Mouse (Mus musculus) midbrain, embryonic 13.5 days (tissue): ENCODE data around the gene Primpol. TPM values are rescaled to one million over a fixed set of nuclear protein-coding genes. Genes with fewer than 3 reads are reported as not detected.
A peak's percentile ranks its signal among the peaks of the same experiment; 100 is the strongest.

Experiments
- ATAC-seq: fragments of 200-750 bp; cut with Nextera tagmentation; 2 replicates; pipeline ENCODE4 v1.8.0; 2017; ENCODE audit warnings: mild to moderate bottlenecking, moderate TSS enrichment, moderate library complexity
- H3K27ac ChIP-seq: fragments of 300-500 bp; sonication (generic); 2 replicates; pipeline ENCODE4 v1.5.1; 2015; ENCODE audit warnings: inconsistent platforms, mild to moderate bottlenecking, moderate library complexity
- H3K27me3 ChIP-seq: fragments of 300-500 bp; sonication (generic); 2 replicates; pipeline ENCODE4 v1.6.1; 2015; ENCODE audit warnings: mild to moderate bottlenecking, inconsistent platforms
- H3K36me3 ChIP-seq: fragments of 300-500 bp; sonication (generic); 2 replicates; pipeline ENCODE4 v1.6.1; 2015; ENCODE audit warnings: mild to moderate bottlenecking, inconsistent platforms
- H3K4me1 ChIP-seq: fragments of 300-500 bp; sonication (generic); replicated peaks from 2 replicates; pipeline ENCODE4 v1.6.1; 2015; ENCODE audit warnings: inconsistent platforms
- H3K4me2 ChIP-seq: fragments of 300-500 bp; sonication (generic); replicated peaks from 2 replicates; pipeline ENCODE4 v1.6.1; 2015; ENCODE audit warnings: moderate library complexity, mild to moderate bottlenecking, inconsistent platforms
- H3K4me3 ChIP-seq: fragments of 300-500 bp; sonication (generic); replicated peaks from 2 replicates; pipeline ENCODE4 v1.5.1; 2015; ENCODE audit warnings: mild to moderate bottlenecking, inconsistent platforms
- H3K9ac ChIP-seq: fragments of 300-500 bp; sonication (generic); replicated peaks from 2 replicates; pipeline ENCODE4 v1.6.1; 2015; ENCODE audit warnings: mild to moderate bottlenecking, inconsistent platforms
- H3K9me3 ChIP-seq: fragments of 300-500 bp; sonication (generic); 2 replicates; pipeline ENCODE4 v1.6.1; 2016; ENCODE audit warnings: mild to moderate bottlenecking, inconsistent platforms
- WGBS: fragments of 180-500 bp; shearing (Covaris S2); methylation state at CpG from one replicate; pipeline ENCODE4 v1.1.7; 2015; 5-methylcytosine and 5-hydroxymethylcytosine counted together
- polyA plus RNA-seq: library from polyadenylated mRNA; unstranded; fragments of >200 nt; fragmentation: Nextera tagmentation; extraction: Ambion mirVana; gene quantifications from 2 replicates; pipeline ENCODE4 v1.2.1, GENCODE M21; 2015

Gene Primpol
- polyA plus RNA-seq, 1 experiment from 2014 or later, result 9.3 TPM

DNA sequence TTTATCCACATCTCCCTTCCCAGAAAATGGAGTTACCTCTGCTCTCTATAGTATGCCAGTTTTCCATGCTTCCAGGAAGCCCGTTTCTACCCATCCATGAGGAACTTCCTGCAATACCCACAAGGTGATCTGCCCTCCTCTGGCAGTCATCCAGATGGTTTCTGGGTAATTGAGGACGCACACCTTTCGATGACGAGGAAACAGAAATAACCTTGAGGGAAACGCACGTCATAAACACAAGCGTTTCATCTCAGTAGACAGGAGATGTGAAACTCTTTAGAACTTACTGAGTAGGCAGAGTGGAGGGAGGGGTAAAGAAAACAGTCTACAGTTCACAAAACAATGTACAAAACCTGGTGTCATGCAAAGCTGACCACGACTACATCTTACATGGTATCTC, 67.0 kb downstream of the Primpol start:
- no peak for ATAC-seq
- Histone ChIP-seq H3K27ac (no peak overlapping the region), H3K9me3 (no peaks in the 10 kb centered on the region), H3K36me3 (no peaks in the 10 kb centered on the region), H3K4me3 (no peak overlapping the region), H3K4me1 (peaks cover 13% of the 10 kb centered on the region), H3K9ac (no peak overlapping the region), H3K27me3 (no peaks in the 10 kb centered on the region), H3K4me2 (no peak overlapping the region)
- WGBS, result 89% methylated on average over 8 of the region's 8 CpGs

DNA sequence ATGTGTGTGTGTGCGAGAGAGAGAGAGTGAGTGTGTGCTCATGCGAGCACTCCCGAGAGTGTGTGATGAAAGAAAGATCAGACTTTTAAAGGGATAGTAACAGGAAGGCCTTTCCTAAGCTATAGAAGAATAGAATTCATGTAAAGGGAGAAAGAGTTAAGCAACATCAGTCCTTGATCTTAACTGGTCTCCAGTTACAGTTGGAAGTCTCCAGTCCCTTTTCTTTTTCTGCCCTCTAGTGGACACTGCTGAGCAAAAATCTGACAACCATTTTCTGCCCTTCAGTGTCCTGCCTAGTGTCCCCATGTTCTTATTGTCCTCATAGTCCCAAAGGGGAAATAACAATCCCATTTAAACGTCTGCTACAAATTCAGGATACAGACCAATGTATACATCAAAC, 69.8 kb downstream of the Primpol start:
- H3K27ac ChIP-seq, result no peak overlapping the region

DNA sequence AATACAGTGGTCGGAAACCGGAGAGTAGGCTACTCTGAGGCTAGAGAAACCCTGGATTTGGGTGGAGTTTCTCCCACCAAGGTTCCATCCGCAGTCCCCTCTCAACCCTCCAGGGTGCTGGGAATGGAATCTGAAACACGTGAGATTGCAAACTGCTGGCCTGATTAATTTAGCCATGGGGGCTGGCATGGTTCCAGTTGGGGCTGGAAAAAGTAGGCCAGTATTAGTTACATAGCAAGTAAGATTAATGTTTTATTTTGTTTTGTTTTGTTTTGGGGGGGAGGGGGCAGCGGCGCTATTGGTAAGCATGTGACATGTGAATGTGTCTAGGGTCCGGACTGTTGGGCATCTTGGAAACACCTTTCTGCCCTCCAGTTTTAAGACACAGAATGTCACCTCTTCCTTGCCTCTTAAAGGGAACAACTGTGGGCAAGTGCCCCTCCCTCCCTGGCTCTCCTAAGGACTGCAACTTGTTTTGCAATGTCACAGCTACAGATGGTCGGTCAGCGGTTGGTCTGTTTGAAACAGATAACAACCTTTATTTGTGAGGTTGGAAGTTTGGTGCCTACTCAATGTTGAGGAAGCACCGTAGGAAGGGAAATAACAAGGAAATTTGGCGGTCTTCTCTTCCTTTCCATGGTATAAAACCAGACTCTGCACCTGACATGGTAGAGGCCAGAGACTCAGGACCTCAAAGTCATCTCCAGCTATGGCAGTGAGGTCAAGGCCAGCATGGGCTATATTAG, 70.4 kb downstream of the Primpol start:
- ATAC-seq, result no peak
- Histone ChIP-seq H3K9ac (no peak overlapping the region), H3K4me3 (no peak overlapping the region), H3K4me1 (0 out of 2 replicates have a peak, but pooled peaks cover 3% of the 10 kb centered on the region), H3K9me3 (no peaks in the 10 kb centered on the region), H3K27ac (no peak overlapping the region), H3K27me3 (no peaks in the 10 kb centered on the region), H3K4me2 (no peak overlapping the region), H3K36me3 (no peaks in the 10 kb centered on the region)
- 81% methylated on average over 11 of the region's 11 CpGs for WGBS

More for the DNA sequence above, 69.8 kb downstream of the Primpol start:
- peaks cover 5% of the 10 kb centered on the region for H3K4me1 ChIP-seq
- H3K9ac ChIP-seq, result no peak overlapping the region
- H3K27me3 ChIP-seq, result no peaks in the 10 kb centered on the region
- H3K4me2 ChIP-seq, result no peak overlapping the region
- H3K36me3 ChIP-seq, result no peaks in the 10 kb centered on the region
- 50% methylated on average over 4 of the region's 4 CpGs for WGBS
- H3K9me3 ChIP-seq, result no peaks in the 10 kb centered on the region
- no peak for ATAC-seq
- no peak overlapping the region for H3K4me3 ChIP-seq

DNA sequence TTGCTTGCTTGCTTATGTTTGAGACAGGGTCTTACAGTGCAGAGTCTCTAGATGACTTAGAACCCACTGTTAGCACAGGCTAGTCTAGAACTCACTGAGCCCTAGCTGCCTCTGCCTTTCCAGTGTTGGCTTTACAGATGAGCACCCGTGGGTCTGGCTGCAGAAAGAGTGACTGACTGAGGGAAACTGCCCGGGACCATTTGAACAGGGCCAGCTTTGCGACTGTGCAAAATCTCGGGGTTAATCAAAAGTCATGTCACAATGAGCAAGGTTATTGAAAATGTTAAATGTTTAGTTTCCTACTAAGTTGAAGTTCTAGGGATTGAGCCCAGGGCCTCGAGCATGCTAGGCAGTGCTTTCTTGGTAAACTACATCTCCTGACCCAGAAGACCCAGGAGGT, 71.2 kb downstream of the Primpol start:
- no peaks in the 10 kb centered on the region for H3K9me3 ChIP-seq
- H3K36me3 ChIP-seq, result no peaks in the 10 kb centered on the region
- H3K4me3 ChIP-seq, result no peak overlapping the region
- no peaks in the 10 kb centered on the region for H3K4me1 ChIP-seq
- H3K27ac ChIP-seq, result no peak overlapping the region
- H3K27me3 ChIP-seq, result no peaks in the 10 kb centered on the region
- H3K9ac ChIP-seq, result no peak overlapping the region
- ATAC-seq, result no peak
- H3K4me2 ChIP-seq, result no peak overlapping the region
- 90% methylated on average over 5 of the region's 5 CpGs for WGBS

DNA sequence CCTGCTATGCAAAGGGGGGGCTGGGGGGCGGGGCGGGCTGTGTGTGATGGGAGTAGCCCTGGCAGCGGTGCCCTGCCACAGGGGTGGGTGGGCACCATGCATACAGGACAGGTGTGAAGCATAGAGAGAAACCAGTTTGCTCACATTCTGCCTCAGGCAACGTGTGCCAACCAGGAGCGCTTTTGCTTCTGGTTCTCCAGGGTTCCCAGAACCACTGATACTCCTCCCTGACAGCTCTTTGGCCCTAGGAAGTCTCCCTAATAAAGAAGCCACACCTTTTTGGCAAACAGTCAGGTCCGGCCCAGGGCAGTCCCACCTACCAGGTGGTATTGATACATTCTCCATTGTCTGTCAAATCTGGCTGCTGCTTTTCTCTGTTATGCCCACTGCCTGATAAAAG, 73.3 kb downstream of the Primpol start:
- no peaks in the 10 kb centered on the region for H3K36me3 ChIP-seq
- no peaks in the 10 kb centered on the region for H3K27me3 ChIP-seq
- no peak overlapping the region for H3K9ac ChIP-seq
- 78% methylated on average over 6 of the region's 6 CpGs for WGBS
- no peak overlapping the region for H3K27ac ChIP-seq
- H3K9me3 ChIP-seq, result no peaks in the 10 kb centered on the region
- H3K4me1 ChIP-seq, result no peaks in the 10 kb centered on the region; the same call in 1 of the 2 replicates
- H3K4me3 ChIP-seq, result no peak overlapping the region
- ATAC-seq, result no peak
- no peak overlapping the region for H3K4me2 ChIP-seq

DNA sequence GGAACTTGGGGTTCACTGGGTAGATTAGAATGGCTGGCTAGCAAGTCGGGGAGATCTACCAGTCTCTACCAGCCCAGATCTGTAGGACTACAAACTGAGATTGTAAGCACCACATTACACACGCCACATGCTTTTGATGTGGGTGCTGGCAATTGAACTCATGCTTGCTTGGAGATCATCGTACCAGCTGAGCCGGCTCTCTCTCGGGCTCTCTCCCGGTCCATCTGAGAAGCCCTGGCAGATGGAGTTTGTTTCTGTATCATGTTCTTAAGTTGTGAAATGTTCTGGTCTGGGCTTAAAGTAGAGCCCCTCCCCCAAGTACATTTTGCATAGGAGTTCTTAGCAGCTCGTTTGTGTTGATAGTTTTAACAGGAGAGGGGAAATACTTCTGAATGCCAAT, 73.8 kb downstream of the Primpol start:
- 88% methylated on average over 7 of the region's 7 CpGs for WGBS
- no peak overlapping the region for H3K4me3 ChIP-seq
- no peaks in the 10 kb centered on the region for H3K27me3 ChIP-seq
- no peaks in the 10 kb centered on the region; the same call in 1 of the 2 replicates for H3K4me1 ChIP-seq
- no peak for ATAC-seq
- no peak overlapping the region for H3K9ac ChIP-seq
- H3K36me3 ChIP-seq, result no peaks in the 10 kb centered on the region
- H3K9me3 ChIP-seq, result no peaks in the 10 kb centered on the region
- no peak overlapping the region for H3K27ac ChIP-seq
- no peak overlapping the region for H3K4me2 ChIP-seq

DNA sequence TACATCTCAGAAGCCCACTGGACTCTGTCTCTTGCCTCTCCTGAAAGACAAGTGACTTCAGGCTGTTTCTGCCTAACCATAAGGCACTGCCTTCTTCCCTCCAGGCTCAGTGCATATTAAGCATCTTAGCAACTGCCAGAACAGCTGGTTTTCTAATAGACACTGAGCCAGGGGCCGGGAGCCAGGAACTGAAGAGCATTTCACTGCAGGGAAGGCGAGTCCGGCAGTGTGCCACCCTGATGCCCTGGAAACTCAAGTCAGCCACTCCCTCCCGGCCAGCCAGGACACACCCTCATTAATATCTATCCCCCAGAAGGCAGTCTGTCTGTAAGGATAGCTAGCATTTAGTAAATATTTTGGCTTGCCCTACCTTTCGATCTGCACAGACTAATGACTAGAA, 77.3 kb downstream of the Primpol start:
- no peak for ATAC-seq

DNA sequence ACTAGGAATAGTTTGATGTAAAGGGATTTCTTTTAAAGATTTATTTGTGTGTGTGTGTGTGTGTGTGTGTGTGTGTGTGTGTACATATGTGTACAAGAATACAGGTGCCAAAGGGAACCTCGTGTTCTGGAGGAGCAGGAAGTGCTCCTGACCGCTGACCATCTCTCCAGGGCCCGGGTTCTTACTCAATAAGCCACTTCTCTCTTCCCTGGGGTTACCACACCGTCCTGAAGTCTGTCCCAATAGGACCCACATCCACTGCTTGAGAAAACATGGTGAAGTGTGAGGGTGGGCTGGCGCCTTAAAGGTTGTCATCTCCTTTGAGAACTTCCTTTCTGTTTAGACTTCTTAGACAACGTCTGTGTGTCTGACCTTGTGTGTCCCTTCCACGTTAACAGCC, 83.1 kb downstream of the Primpol start:
- no peak for ATAC-seq
- 91% methylated on average over 7 of the region's 7 CpGs for WGBS
- H3K36me3 ChIP-seq, result 0 out of 2 replicates have a peak, but pooled peaks cover 6% of the 10 kb centered on the region
- H3K27ac ChIP-seq, result no peak overlapping the region
- H3K4me3 ChIP-seq, result no peak overlapping the region
- H3K9me3 ChIP-seq, result no peaks in the 10 kb centered on the region
- H3K9ac ChIP-seq, result no peak overlapping the region
- no peaks in the 10 kb centered on the region for H3K4me1 ChIP-seq
- H3K27me3 ChIP-seq, result no peaks in the 10 kb centered on the region
- H3K4me2 ChIP-seq, result no peak overlapping the region

More for the DNA sequence above, 77.3 kb downstream of the Primpol start:
- no peaks in the 10 kb centered on the region for H3K27me3 ChIP-seq
- 61% methylated on average over 5 of the region's 5 CpGs for WGBS
- H3K4me2 ChIP-seq, result no peak overlapping the region
- no peaks in the 10 kb centered on the region; the same call in 1 of the 2 replicates for H3K4me1 ChIP-seq
- no peaks in the 10 kb centered on the region for H3K9me3 ChIP-seq
- no peak overlapping the region for H3K27ac ChIP-seq
- H3K9ac ChIP-seq, result 0 out of 2 replicates have a peak overlapping the region, but pooled peaks have one; percentile 16
- no peak overlapping the region for H3K4me3 ChIP-seq
- H3K36me3 ChIP-seq, result 0 out of 2 replicates have a peak, but pooled peaks cover 5% of the 10 kb centered on the region

DNA sequence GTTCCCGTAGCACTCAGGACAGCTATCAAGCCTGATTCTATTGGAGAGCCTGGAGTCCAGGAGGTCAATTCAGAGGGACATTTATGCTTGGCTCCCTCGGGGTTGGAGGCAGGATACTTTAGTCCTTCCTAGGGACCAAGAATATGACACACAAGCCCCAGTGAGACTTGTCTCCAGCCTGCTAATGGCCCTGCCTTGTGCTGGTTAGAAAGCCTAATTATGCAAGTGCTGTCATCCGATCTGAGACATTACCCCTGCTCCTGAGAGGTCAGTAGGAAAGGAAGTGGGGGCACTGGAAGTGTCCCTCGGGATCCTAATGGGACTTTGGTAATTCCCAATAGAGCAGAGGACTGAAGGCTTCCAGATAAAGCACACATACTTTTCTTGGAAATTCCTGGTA, 86.5 kb downstream of the Primpol start:
- no peak overlapping the region for H3K9ac ChIP-seq
- WGBS, result 65% methylated on average over 4 of the region's 4 CpGs

DNA sequence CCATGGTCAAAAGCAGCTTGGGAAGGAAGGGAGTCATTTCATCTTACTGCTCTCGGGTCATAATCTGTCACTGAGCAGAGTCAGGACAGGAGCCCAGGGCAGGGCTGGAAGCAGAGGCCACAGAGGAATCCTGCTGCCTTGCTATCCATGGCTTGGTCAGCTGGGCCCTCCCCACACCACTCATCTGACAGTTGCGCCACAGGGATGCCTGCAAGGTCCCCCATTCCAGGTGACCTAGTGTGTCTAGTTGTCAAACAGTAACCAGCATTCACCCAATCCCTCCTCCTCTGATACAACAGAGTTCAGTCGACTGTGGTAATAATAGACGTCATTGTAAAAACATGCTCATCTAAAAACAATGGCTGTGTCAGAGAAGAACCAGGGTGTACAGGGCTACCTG, 87.5 kb downstream of the Primpol start:
- WGBS, result 88% methylated on average over 4 of the region's 4 CpGs
- Histone ChIP-seq H3K9ac (no peak overlapping the region), H3K27me3 (no peaks in the 10 kb centered on the region), H3K36me3 (no peaks in the 10 kb centered on the region; the same call in none of the 2 replicates), H3K4me1 (peaks cover 4% of the 10 kb centered on the region; the same call in 1 of the 2 replicates), H3K27ac (no peak overlapping the region), H3K9me3 (no peaks in the 10 kb centered on the region), H3K4me2 (no peak overlapping the region), H3K4me3 (no peak overlapping the region)
- ATAC-seq, result no peak

More for the DNA sequence above, 86.5 kb downstream of the Primpol start:
- Histone ChIP-seq H3K9me3 (no peaks in the 10 kb centered on the region), H3K27me3 (no peaks in the 10 kb centered on the region), H3K4me2 (no peak overlapping the region), H3K4me1 (peaks cover 4% of the 10 kb centered on the region; the same call in 1 of the 2 replicates), H3K4me3 (no peak overlapping the region), H3K36me3 (peaks cover 6% of the 10 kb centered on the region; the same call in 1 of the 2 replicates), H3K27ac (no peak overlapping the region)
- no peak for ATAC-seq

DNA sequence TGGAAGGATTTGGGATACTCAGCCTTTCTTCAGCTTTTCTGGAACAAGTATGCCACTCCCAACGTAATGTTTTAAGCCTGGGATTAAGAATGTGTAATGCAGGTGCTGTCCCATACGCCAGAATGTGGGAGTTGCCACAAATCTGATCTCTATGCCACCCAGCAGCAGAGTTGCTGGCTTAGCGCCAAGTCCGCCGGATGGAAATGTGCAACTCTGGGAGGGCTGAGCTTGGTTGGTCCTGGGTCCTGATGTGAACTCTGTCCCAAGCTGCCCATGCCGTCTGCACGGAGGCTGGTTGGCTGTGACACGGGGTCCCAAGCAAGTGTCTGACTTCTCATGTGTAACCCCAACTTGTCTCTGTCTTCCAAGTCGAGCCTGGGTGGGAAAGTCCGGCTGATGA, 90.2 kb downstream of the Primpol start:
- 75% methylated on average over 10 of the region's 10 CpGs for WGBS
- ATAC-seq, result 0 out of 2 replicates have a peak, but pooled peaks have one; percentile 34
- no peak overlapping the region for H3K9ac ChIP-seq

DNA sequence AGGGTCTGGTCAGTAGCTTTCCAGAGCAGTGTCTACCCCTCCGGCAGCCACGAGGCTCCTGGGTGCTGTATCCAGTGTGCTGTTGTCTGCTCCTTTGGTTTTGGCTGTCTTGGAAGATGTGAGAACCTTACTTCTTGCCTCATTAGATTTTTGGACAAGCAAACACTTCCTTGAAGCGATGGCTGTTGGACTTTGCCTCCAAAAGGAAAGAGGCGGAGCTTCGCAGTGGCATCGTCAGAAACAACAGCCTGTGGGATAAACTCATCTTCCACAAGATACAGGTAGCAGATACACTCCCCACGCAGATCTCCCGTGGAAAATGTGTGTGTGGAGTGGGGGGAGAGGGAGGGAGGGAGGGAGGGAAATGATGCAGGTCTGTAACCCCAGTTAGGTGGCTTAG, 90.9 kb downstream of the Primpol start:
- Histone ChIP-seq H3K4me3 (no peak overlapping the region), H3K4me2 (no peak overlapping the region), H3K27ac (no peak overlapping the region), H3K27me3 (no peaks in the 10 kb centered on the region), H3K36me3 (no peaks in the 10 kb centered on the region; the same call in none of the 2 replicates), H3K9ac (no peak overlapping the region), H3K4me1 (peaks cover 4% of the 10 kb centered on the region; the same call in 1 of the 2 replicates), H3K9me3 (no peaks in the 10 kb centered on the region)
- WGBS, result 88% methylated on average over 8 of the region's 8 CpGs
- no peak for ATAC-seq

More for the DNA sequence above, 90.2 kb downstream of the Primpol start:
- H3K4me3 ChIP-seq, result no peak overlapping the region
- no peaks in the 10 kb centered on the region for H3K9me3 ChIP-seq
- H3K4me1 ChIP-seq, result peaks cover 4% of the 10 kb centered on the region; the same call in 1 of the 2 replicates
- H3K27me3 ChIP-seq, result no peaks in the 10 kb centered on the region
- no peaks in the 10 kb centered on the region; the same call in none of the 2 replicates for H3K36me3 ChIP-seq
- no peak overlapping the region for H3K27ac ChIP-seq
- no peak overlapping the region for H3K4me2 ChIP-seq
